Mouse (Mus musculus) Muller cell, postnatal 12 days (primary cell): ENCODE measurements around the gene Fanca.

ENCODE experiments used
- DNase-seq: peaks from one replicate; pipeline ENCODE4 v3.0.0-alpha.2; 2015; ENCODE audit errors: inconsistent ontology term

Fanca gene

DNA sequence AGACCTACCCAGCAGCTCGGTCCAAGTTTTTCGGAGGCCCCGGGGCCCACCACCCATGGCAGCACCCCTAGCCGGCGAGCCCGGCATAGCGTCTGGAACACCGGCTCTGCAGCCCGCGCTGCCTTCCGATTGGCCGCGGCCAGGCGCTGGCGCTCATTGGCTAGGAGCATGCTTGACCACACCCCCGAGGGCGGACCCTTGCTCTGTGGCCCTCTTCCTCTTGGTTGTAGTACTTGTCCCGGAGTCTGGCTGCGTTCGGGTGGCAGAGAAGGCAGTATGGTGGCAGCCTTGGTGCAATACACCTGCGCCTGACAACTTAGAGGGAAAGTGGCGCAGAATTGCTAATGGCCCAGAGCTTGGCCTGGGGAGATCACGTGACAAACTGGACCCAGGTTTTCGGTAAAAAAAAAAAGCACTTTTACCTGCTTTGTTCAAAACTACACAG lies at the start of gene Fanca:
Fanca (minus strand) TSS at position 110 of the 445 bp plus-strand sequence.
- peak; percentile 97 for DNase-seq

DNA sequence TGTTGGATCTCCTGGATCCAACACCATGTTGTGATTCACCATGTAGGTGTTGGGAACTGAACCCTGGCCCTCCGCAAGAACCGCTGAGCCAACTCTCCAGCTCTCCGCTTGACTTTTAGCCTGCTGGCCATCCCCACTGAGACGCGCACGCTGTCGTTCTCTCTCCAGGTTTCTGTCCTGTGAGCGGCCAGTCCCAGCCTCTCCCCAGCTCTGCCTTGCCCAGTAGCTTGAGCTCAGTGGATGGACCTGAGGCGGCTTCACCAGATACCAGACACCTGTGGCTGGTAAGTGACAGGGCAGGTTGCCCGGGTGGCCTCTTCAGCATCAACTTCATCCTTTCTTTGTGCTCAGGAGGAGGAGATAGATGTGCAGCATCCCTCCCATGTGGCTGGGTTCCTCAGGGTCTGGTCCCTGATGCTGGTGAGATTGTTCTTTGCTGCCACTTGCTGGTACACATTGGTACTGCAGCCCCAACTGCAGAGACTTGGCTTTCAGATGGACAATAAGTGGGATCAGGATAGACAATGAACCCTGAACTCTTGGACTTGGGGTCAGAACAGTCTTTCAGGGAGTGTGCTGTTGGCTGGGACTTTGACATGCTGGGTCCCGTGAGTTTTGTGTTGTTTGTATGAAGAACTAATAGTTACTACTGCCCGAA lies 42.8 kb upstream of the Fanca start:
- peak; percentile 60 for DNase-seq

- DNase-seq = no peak
Observed at GRCm38 (mm10) chr8:123353216-123353615, 34.8 kb upstream of the Fanca start.

GRCm38 (mm10) chr8:123352786-123353185 lies 34.4 kb upstream of the Fanca start:
- peak; percentile 69 for DNase-seq

DNA sequence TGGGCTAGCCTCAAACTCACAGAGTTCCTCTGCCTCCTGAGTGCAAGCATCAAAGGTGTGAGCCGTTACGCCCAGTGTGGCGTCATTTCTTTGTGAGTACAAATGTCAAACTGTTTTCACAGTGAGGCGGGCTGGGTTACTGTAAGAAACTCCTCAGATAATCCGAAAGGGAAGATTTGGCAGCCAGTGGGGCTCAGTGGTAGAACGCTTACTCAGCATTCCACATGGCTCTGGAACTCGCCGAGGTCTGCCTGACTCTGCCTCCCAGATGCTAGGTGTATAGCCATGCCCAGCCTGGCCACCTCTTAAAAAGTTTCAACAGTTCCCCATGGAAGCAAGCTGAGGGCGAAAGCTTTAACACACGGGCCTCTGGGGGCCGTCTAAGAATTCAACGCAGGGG lies 33.7 kb upstream of the Fanca start:
- DNase-seq = no peak

- no peak for DNase-seq
Observed at GRCm38 (mm10) chr8:123349073-123349472, 30.7 kb upstream of the Fanca start.

GRCm38 (mm10) chr8:123348237-123348843 lies 30.0 kb upstream of the Fanca start:
- DNase-seq = peak; percentile 91

DNA sequence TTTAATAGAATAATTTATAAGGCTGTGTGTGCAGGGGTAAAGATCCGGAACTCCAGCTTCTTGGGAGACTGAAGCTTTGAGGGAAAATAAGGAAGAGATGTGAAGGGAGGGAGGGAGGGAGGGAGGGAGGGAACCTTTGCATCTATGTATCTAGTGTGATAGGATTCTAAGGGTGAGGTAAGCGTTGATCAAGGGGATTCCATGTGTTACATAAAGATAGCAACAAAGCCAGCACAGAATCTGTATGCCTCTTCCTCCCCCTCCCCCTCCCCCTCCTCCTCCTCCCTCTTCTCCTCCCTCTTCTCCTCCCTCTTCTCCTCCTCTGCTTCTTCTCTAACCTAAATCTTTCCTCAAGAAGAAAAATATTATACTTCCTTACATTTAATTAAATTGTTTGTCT lies 28.9 kb upstream of the Fanca start:
- DNase-seq = no peak

- DNase-seq = no peak
Observed at GRCm38 (mm10) chr8:123345856-123346255, 27.5 kb upstream of the Fanca start.

GRCm38 (mm10) chr8:123345135-123345534 lies 26.8 kb upstream of the Fanca start:
- no peak for DNase-seq

DNA sequence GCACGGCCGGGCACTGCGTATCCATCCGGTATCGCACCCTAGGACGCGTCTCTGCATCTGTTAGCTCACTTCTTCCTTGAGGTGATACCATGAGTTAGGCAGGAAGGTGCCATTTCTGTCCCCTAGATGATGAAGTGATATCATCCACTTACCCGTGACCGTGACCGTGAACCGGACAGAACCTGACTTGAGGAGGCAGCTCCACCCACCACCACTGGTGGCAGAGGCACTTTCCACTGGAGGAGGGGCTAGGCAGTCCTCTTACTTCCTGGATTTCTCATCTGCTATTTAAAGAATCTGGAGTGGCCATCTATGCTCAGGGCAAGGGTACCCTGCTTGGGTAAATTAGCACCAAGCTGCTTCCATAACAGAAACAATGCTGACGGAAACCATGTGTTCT lies 25.0 kb upstream of the Fanca start:
- no peak for DNase-seq

- DNase-seq = no peak
Observed at GRCm38 (mm10) chr8:123342911-123343310, 24.5 kb upstream of the Fanca start.

DNA sequence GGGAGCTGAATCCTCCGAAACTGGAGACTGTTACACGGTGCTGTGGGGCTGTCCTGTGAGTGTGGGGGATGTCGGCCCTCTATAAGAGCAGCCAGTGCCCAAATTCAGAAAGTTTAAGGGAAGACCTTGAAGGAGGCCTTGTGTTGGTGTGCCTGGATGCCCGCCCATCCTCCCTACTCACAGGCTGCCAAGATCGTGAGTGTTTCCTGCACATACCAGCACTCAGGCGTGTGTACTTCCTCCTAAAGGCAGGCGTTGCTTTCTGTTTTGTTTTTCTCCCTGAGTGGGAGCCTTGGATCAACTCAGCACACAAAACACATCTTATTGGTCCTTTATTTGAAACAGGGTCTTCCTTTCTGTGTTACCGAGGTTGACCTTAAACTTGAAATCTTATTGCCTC lies 23.9 kb upstream of the Fanca start:
- no peak for DNase-seq

GRCm38 (mm10) chr8:123341040-123342015 lies 23.0 kb upstream of the Fanca start:
- no peak for DNase-seq

GRCm38 (mm10) chr8:123340071-123340470 lies 21.7 kb upstream of the Fanca start:
- no peak for DNase-seq

DNA sequence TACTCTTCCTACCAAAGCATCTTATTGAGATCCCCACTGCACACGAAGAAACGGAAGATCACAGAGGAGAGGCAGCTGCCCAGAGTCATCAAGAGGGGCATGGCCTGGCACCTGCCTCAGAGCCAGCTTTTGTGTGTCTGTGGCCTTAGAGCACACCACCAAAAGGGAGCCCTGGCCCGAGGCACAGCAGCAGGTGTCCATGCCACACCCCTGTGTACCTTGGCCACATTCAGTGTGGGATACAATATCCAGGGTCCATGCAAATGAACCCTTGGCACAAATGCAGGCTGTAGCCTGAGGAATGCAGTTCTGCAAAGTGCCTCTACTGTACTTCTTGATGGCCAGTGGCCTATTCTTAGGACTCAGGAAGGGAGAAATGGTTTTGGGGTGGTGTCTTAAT lies 19.1 kb upstream of the Fanca start:
- no peak for DNase-seq

DNA sequence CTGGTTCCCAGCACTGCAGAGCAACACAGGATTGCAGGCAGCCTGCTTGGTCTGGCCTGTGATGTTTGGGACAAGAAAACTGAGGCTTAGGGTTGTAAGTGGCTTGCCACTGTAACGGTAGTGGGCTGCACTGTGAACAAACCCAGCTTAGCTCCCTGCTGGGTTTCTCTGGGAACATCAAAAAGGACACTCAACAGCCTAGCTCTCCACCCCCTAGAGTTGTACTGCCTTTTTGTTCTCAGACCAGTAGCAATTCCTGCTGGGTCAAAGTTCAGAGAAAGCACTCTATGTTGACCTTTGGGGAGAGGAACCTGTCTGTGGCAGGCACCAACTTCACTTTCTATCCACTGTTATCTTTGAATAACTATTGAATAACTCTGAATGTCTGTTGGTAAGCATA lies 16.1 kb upstream of the Fanca start:
- DNase-seq = no peak

DNA sequence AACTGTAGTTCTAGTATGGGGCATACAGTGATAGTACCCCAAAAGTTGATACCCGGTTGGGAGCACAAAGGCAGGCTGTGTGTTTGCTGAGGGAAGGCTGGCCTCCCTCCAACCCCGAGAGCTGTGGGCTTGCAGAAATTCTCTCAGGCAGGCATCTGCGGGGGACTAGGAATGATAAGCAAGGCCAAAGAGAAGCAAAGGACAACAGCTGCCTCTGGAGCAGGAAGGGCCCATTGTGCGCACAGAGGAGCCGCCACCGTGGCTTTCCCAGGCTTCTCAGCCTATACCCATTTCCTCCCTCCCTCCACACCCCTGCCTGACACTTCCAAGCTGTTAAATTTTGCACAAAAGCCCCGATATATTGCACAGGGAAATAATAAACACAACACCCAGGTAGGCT lies 15.5 kb upstream of the Fanca start:
- DNase-seq = peak; percentile 69

DNA sequence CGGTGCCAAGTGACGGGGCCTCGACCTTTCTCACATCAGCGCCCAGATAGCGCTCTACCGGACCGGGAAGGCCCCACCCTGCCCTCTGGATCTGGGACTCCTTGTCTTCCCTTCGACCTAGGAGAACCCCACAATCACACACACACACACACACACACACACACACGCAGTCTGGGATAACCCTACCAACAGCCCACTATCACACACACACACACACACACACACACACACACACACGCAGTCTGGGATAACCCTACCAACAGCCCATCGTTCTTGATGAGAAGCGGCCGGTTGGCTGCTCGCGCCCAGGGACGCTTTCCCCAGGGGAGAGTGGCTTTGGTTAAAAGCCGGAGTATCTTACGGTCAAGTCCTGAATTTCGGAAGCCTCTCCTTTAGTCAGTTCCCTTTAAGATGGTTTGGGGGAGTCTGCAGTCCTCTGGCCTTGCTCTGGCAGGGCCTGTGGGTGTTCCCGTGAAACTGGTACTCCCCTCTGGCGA lies 14.8 kb upstream of the Fanca start:
- peak; percentile 28 for DNase-seq

GRCm38 (mm10) chr8:123332262-123333090 lies 14.1 kb upstream of the Fanca start, which contains the start of gene Spire2:
Spire2 (plus strand) TSS chr8:123332713.
- peak; percentile 92 for DNase-seq

- no peak for DNase-seq
Observed at GRCm38 (mm10) chr8:123331810-123332209, 13.4 kb upstream of the Fanca start.
